Mouse (Mus musculus) intestine, embryonic 15.5 days (tissue): Measurements from ENCODE around the gene Hyal3. TPM values are rescaled to one million over a fixed set of nuclear protein-coding genes. Genes with fewer than 3 reads are reported as not detected.

Experiments
- ATAC-seq: fragments of 200-750 bp; cut with Nextera tagmentation; 2 replicates; pipeline ENCODE4 v1.8.0; 2017; ENCODE audit warnings: moderate TSS enrichment, moderate library complexity
- H3K27ac ChIP-seq: fragments of 300-500 bp; sonication (generic); 2 replicates; pipeline ENCODE4 v1.5.1; 2015; ENCODE audit warnings: mild to moderate bottlenecking, inconsistent platforms
- H3K27me3 ChIP-seq: fragments of 300-500 bp; sonication (generic); replicated peaks from 2 replicates; pipeline ENCODE4 v1.6.1; 2015; ENCODE audit warnings: inconsistent platforms
- H3K36me3 ChIP-seq: fragments of 300-500 bp; sonication (generic); 2 replicates; pipeline ENCODE4 v1.6.1; 2015; ENCODE audit warnings: inconsistent platforms
- H3K4me1 ChIP-seq: fragments of 300-500 bp; sonication (generic); replicated peaks from 2 replicates; pipeline ENCODE4 v1.6.1; 2015; ENCODE audit warnings: inconsistent platforms
- H3K4me2 ChIP-seq: fragments of 300-500 bp; sonication (generic); replicated peaks from 2 replicates; pipeline ENCODE4 v1.6.1; 2015; ENCODE audit warnings: mild to moderate bottlenecking, inconsistent platforms
- H3K4me3 ChIP-seq: fragments of 300-500 bp; sonication (generic); replicated peaks from 2 replicates; pipeline ENCODE4 v1.5.1; 2015; ENCODE audit warnings: inconsistent platforms
- H3K9ac ChIP-seq: fragments of 300-500 bp; sonication (generic); 2 replicates; pipeline ENCODE4 v1.6.1; 2015; ENCODE audit warnings: inconsistent platforms
- H3K9me3 ChIP-seq: fragments of 300-500 bp; sonication (generic); 2 replicates; pipeline ENCODE4 v1.6.1; 2016; ENCODE audit warnings: inconsistent platforms
- WGBS: fragments of 180-500 bp; shearing (Covaris S2); methylation state at CpG from one replicate; pipeline ENCODE4 v1.1.7; 2015; 5-methylcytosine and 5-hydroxymethylcytosine counted together
- polyA plus RNA-seq: library from polyadenylated mRNA; unstranded; fragments of >200 nt; fragmentation: Nextera tagmentation; extraction: Ambion mirVana; gene quantifications from 2 replicates; pipeline ENCODE4 v1.2.1, GENCODE M21; 2015

Gene Hyal3
- polyA plus RNA-seq, 1 experiment from 2014 or later: 0.74 TPM

DNA sequence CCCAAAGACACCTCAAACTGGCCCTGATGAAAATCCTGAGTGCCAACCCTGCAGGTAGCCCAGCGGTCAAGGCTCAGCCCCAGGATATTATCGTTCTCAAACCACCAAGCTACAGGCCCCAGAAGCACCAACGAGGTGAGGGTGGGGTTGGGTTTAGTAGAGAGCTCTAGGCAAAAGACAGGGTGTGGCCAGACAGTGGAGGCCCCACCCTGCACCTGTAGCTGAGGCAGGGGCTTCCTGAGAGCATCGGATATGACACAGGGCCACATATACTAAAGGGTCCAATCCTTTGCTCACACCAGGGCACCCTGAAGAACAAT lies 48.8 kb downstream of the Hyal3 start:
- 0 out of 2 replicates have a peak, but pooled peaks cover 7% of the 10 kb centered on the region for H3K36me3 ChIP-seq
- H3K4me1 ChIP-seq: peaks cover 84% of the 10 kb centered on the region
- H3K27me3 ChIP-seq: no peaks in the 10 kb centered on the region
- H3K4me3 ChIP-seq: no peak overlapping the region
- WGBS: 30% methylated on average over 4 of the region's 4 CpGs
- peak overlapping the region; percentile 38 for H3K4me2 ChIP-seq
- H3K9me3 ChIP-seq: no peaks in the 10 kb centered on the region
- H3K9ac ChIP-seq: peak overlapping the region; percentile 14; the same call in 1 of the 2 replicates
- ATAC-seq: no peak
- H3K27ac ChIP-seq: peak overlapping the region; percentile 72

DNA sequence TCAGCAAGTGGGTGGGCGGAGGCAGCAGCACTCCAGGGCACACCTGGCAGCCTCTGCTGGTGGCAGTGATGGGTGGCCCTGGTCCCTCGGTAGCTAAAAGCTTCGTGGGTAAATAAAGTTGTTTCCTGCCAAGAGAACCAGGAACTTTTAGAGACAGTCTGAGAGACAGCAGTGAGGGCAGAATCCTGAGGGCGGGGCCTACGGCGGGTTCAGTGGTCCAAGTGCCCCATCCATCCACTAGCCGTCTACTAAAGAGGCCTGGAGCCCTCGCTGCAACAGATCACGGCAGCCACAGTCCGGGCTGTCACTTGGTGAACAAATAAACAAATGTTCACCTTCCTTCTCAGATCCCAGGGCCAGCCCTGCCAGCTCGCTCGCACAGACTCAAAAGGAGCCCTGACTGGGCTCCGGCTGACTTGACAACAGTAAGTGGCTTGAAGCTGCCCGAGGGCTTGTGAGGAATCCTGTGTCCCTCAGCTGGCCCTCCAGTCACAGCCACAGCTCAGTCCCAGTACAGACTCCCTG lies 49.3 kb downstream of the Hyal3 start:
- peak overlapping the region; percentile 5; the same call in 1 of the 2 replicates for H3K9ac ChIP-seq
- no peak for ATAC-seq
- H3K36me3 ChIP-seq: 0 out of 2 replicates have a peak, but pooled peaks cover 4% of the 10 kb centered on the region
- peak overlapping the region; percentile 72 for H3K27ac ChIP-seq
- no peaks in the 10 kb centered on the region for H3K27me3 ChIP-seq
- H3K9me3 ChIP-seq: no peaks in the 10 kb centered on the region
- H3K4me3 ChIP-seq: no peak overlapping the region
- peaks cover 78% of the 10 kb centered on the region for H3K4me1 ChIP-seq
- 17% methylated on average over 14 of the region's 14 CpGs for WGBS
- peak overlapping the region; percentile 38 for H3K4me2 ChIP-seq

DNA sequence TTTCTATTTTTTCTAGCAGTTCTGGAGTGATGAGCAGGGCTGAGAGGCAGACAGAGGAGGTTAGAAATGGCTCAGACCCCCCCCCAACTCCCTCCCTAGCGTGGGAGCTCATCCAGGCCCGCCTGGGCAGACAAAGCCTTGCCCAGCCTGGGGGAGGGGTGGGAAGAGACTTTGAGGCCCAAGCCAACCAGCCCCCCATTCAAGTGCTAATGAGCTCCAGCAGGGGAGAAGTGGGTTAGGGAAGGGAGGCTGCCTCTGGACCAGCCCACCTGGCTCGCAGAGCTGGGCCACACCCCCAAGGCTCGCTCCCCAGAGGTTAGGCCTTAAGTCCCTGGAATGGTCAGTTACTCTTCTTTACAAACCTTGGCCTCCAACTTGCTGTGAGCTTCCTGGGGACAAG lies 50.0 kb downstream of the Hyal3 start:
- ATAC-seq: no peak
- Histone ChIP-seq H3K4me2 (peak overlapping the region; percentile 38; the same call in 1 of the 2 replicates), H3K27me3 (no peaks in the 10 kb centered on the region), H3K9me3 (no peaks in the 10 kb centered on the region), H3K9ac (0 out of 2 replicates have a peak overlapping the region, but pooled peaks have one; percentile 5), H3K4me1 (peaks cover 75% of the 10 kb centered on the region), H3K27ac (peak overlapping the region; percentile 72), H3K4me3 (no peak overlapping the region), H3K36me3 (0 out of 2 replicates have a peak, but pooled peaks cover 4% of the 10 kb centered on the region)
- WGBS: 25% methylated on average over 4 of the region's 4 CpGs

DNA sequence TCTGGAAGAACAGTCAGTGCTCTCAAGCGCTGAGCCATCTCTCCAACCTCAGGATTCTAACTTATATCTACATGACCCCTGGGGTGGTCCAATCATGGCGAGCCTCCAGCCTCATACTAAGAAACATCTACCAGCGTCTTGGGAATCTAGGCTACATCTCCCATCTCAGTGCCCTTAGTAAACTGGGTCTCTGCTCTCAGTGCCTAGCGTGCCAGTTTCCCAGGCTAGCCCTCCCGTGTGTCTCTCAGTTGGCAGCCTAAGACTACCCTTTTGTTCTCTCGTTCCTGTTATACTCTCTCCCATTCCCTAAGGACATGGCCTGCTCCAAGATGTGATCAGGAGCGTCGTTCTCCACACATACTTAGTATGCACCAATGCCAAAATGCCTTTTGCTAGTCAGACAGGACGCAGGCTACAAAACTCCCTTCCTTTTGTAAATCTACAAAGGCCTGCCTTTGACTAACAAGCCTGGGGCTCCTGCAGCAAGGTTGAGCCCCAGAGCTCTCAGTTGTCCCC lies 50.8 kb downstream of the Hyal3 start:
- peaks cover 75% of the 10 kb centered on the region for H3K4me1 ChIP-seq
- WGBS: 72% methylated on average over 9 of the region's 9 CpGs
- no peak for ATAC-seq
- no peaks in the 10 kb centered on the region for H3K9me3 ChIP-seq
- peak overlapping the region; percentile 94 for H3K4me2 ChIP-seq
- 0 out of 2 replicates have a peak overlapping the region, but pooled peaks have one; percentile 91 for H3K4me3 ChIP-seq
- H3K9ac ChIP-seq: peak overlapping the region; percentile 98; the same call in 1 of the 2 replicates
- 0 out of 2 replicates have a peak, but pooled peaks cover 4% of the 10 kb centered on the region for H3K36me3 ChIP-seq
- peak overlapping the region; percentile 88; the same call in 1 of the 2 replicates for H3K27ac ChIP-seq
- no peaks in the 10 kb centered on the region for H3K27me3 ChIP-seq

DNA sequence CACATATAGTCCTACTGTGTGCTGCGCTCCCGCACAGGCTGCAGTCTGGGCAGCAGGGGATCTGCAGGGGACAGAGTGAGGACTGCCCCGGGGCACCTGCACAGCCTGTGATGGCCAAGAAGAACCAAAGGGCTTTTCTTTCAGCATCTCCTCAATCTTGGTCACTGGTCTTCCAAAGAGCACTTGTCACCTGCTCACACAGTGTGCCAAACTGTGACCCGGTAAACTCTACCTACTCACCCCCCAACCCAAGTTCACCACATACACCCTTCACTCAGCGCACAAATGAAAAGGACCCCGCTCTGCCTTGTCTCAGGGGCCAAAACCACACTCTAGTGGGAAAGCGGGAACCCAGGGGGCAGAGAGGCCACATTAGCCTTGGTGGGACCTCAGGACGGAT lies 51.2 kb downstream of the Hyal3 start:
- peaks cover 70% of the 10 kb centered on the region for H3K4me1 ChIP-seq
- H3K36me3 ChIP-seq: 0 out of 2 replicates have a peak, but pooled peaks cover 4% of the 10 kb centered on the region
- peak overlapping the region; percentile 98 for H3K9ac ChIP-seq
- 0 out of 2 replicates have a peak overlapping the region, but pooled peaks have one; percentile 91 for H3K4me3 ChIP-seq
- no peaks in the 10 kb centered on the region for H3K27me3 ChIP-seq
- ATAC-seq: no peak
- peak overlapping the region; percentile 88; the same call in 1 of the 2 replicates for H3K27ac ChIP-seq
- 92% methylated on average over 8 of the region's 8 CpGs for WGBS
- no peaks in the 10 kb centered on the region for H3K9me3 ChIP-seq
- H3K4me2 ChIP-seq: peak overlapping the region; percentile 94

DNA sequence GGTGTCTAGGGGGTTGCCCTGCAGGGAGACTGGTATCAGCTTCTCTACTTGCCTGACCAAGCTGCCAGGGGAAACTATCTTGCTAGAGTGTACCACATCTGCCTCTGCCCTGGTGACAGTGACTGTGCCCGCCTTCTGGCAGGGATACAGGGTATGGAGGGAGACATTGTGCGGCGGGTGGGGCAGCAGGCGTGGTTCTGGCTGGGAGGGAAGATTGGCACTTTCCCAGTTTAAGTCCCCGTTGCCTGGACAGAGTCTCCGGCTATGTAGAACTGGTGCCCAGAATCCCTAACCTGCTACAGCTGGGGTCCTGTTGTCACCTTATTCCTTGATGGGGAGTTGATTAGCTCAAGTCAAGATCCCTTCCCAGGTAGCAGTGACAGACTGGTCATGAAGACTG lies 51.9 kb downstream of the Hyal3 start:
- Histone ChIP-seq H3K9ac (peak overlapping the region; percentile 98), H3K27me3 (no peaks in the 10 kb centered on the region), H3K4me3 (peak overlapping the region; percentile 91), H3K4me1 (peaks cover 66% of the 10 kb centered on the region), H3K27ac (peak overlapping the region; percentile 88), H3K9me3 (no peaks in the 10 kb centered on the region), H3K4me2 (peak overlapping the region; percentile 94), H3K36me3 (0 out of 2 replicates have a peak, but pooled peaks cover 4% of the 10 kb centered on the region)
- WGBS: 73% methylated on average over 6 of the region's 6 CpGs
- no peak for ATAC-seq

DNA sequence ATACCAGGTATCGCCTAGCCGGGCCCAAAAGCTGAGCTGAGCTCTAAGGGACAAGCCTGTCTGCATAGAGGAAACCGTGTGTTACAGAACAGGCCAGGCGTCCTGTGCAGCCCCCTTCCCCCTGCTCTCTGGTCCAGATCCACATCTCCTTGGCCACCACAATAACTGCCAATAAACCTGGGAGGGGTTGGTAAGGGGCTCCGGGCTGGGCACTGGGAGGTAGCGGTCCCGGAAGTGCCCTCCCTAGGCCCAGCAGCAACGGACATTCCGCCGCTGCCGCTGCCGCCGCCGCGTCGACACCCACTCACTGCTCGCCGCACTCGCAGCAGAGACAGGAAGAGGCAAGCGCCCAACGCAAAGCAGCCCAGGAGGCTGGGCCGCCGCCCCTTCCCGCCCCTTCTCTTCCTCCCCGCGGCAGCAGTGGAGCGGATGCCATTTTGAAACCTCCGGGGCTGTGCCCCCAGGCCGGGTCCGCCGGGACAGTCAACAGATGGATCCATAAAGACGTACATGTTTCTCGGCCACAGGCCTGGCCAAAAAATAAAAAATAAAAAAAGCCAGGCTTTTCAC lies 52.6 kb downstream of the Hyal3 start:
- 1% methylated on average over 33 of the region's 33 CpGs for WGBS

DNA sequence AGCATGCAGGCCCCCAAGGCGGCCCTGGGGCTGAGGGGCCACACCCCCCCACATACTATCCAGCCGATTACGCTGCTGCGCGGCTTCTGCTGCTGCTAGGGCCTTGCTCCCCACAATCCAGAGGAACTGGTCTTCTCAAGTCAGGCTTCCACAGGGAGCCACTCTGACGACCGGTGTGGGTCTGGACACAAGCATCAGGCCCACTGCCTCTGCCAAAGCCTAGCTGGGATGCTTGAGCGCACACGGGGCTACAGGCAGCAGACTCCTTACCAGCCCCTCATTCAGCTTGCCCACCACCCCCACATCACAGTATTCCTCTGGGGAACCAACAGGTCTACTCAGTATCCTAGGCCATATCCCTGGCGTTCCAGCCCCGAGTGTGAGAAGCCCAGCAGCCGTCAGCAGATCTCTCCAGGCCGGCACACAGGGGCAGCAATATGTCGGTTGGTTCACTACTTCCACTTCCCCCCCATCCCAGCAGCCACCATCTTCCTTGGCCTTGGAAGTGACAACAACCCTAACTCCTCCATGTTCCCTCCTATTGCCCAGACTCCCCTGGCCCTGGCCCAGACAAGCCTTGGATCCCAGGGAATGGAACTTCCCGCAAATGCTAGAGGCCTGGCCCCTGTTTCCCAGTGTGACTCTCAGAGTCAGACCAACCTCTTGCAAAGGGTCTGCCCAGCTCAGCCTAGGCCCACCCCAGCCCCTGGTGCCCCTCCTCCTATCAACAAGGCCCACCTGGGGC lies 53.2 kb downstream of the Hyal3 start:
- peak overlapping the region; percentile 88 for H3K27ac ChIP-seq
- no peaks in the 10 kb centered on the region for H3K9me3 ChIP-seq
- H3K36me3 ChIP-seq: 0 out of 2 replicates have a peak, but pooled peaks cover 4% of the 10 kb centered on the region
- H3K4me3 ChIP-seq: peak overlapping the region; percentile 91
- H3K27me3 ChIP-seq: no peaks in the 10 kb centered on the region
- H3K9ac ChIP-seq: peak overlapping the region; percentile 98
- ATAC-seq: peak; percentile 11
- peak overlapping the region; percentile 94 for H3K4me2 ChIP-seq
- H3K4me1 ChIP-seq: peaks cover 53% of the 10 kb centered on the region
- 1% methylated on average over 15 of the region's 15 CpGs for WGBS

More for the DNA sequence above, 52.6 kb downstream of the Hyal3 start:
- peak; percentile 46 for ATAC-seq
- Histone ChIP-seq H3K27ac (peak overlapping the region; percentile 88), H3K4me1 (peaks cover 59% of the 10 kb centered on the region), H3K36me3 (0 out of 2 replicates have a peak, but pooled peaks cover 4% of the 10 kb centered on the region), H3K4me2 (peak overlapping the region; percentile 94), H3K27me3 (no peaks in the 10 kb centered on the region), H3K9me3 (no peaks in the 10 kb centered on the region), H3K9ac (peak overlapping the region; percentile 98), H3K4me3 (peak overlapping the region; percentile 91)

DNA sequence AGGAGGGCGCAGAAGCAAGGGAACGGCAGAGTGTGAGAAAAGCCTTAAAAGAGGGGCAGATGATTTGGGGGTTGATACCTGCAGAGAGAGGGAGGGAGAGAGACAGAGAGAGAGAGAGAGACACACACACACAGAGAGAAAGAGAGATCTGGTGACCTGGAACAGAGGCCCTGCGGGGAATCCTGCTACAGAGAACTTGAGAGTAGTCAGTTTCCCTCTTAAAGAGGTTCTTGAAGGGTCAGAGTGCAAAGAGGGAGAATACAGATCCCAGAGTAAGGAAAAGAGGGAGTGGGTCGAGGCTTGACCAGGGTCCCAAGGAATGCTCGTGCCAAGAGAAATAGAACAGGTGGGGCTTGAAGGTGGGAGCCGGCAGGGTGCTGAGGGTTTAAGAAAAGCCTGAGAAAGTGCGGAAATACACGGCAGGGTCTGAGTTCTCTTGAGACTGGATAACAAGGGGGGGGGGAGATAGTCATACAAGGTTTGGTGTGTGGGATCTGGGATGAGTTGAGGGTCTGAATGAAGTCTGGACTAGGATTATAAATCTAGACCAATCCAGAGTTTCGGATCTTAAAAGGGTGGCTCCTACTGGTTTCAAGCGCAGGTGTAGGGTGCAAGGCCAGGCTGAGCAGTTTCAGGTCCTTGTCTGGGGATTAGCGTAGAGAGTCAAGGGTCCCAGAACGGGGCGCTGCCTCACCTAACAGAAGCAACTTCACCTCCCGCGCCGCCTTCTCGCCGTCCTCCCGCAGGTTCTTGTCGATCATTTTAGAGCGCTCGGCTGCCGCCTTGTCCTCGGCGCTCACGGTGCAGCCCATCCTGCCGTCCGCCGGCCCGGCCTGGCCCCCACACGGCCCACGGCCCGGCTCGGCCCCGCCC lies 54.0 kb downstream of the Hyal3 start:
- Histone ChIP-seq H3K9me3 (no peaks in the 10 kb centered on the region), H3K9ac (peak overlapping the region; percentile 98), H3K27ac (peak overlapping the region; percentile 88), H3K27me3 (no peaks in the 10 kb centered on the region), H3K4me1 (peaks cover 45% of the 10 kb centered on the region), H3K4me2 (peak overlapping the region; percentile 94), H3K36me3 (0 out of 2 replicates have a peak, but pooled peaks cover 4% of the 10 kb centered on the region), H3K4me3 (peak overlapping the region; percentile 91)
- under 1% methylated on average over 35 of the region's 35 CpGs for WGBS
- peak; percentile 16 for ATAC-seq

DNA sequence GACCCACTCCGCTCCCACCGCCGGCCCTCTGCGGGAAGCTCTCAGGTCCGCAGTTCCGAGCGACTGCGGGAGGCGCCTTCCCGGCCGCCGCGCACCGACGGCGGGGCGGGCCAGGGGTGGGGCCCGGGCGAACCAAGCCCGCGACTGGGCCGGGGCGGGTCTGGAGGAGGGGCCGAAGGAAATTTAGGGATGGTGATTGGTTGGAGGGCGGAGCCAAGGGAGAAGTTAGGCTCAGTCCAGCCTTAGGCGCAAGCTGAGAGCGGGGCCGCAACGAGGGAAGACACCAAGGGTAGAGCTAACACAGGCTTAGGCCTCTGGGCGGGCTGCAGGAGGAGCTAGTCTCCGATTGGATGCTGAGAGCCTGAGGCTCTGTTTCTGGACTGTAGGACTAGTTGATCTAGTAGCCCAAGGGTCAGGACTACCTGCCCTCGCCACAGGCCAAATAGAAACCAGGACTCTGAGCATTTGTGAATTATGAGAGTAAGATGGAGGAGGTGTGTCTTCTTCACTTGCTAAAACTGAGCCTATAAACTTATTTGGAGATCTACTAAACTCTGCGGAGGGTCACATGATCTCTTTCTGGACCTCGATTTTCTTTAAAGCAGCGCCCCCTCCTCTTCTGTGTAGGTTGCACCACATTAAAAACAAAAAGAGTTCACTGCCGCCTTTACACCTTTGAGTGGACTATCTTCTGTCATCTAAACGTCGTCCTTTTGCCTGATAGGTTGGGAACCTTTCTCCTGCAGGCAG lies 54.8 kb downstream of the Hyal3 start, which contains the start of gene Gnai2:
Gene Gnai2, minus strand, starts transcription at position 89 of the 750 bp plus-strand sequence.
- Histone ChIP-seq H3K4me2 (peak within 1 kb of the TSS; percentile 94), H3K9ac (peak within 1 kb of the TSS; percentile 98), H3K36me3 (0 out of 2 replicates have a peak, but pooled peaks cover 4% of the 10 kb centered on the region), H3K9me3 (no peaks in the 10 kb centered on the region), H3K4me3 (peak within 1 kb of the TSS; percentile 91), H3K4me1 (peaks cover 37% of the 10 kb centered on the region), H3K27ac (peak within 1 kb of the TSS; percentile 88), H3K27me3 (no peaks in the 10 kb centered on the region)
- 3% methylated on average over 38 of the region's 38 CpGs for WGBS
- ATAC-seq: peak; percentile 96
